Mouse (Mus musculus): Measurements from ENCODE around the gene F830045P16Rik. TPM values are rescaled to one million over a fixed set of nuclear protein-coding genes. Genes with fewer than 3 reads are reported as not detected.

Gene F830045P16Rik
- polyA plus RNA-seq, 1 experiment from 2014 or later: 0.39 TPM

DNA sequence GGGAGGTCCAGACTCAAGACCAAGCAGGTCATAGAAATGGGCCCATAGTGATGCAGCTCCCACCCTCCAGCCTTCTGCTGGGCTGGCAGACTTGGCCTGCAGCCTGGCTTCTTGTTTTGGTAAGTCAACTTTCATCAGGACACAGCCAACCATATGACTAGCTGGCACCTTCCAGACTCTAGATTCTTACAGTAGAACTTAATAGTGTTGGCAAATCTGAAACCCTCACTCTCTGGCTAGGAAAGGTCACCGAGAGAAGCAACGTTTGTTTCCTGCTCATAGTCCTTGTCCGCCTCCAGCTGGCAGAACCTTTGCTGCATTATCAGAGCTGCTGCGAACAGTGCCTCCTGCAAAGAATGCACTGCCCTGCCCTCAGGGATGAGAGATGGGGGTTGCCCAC is 1.5 kb upstream of the F830045P16Rik start:
- DNase-seq (ENCODE audit: low spot score) (no peak), ATAC-seq (ENCODE audit: low read depth) (no peak)
- 68% methylated on average over 4 of the region's 4 CpGs for WGBS
- Histone ChIP-seq H3K4me1 (ENCODE audit: control insufficient read depth, insufficient read depth, low read length) (no peaks in the 10 kb centered on the region), H3K27ac (replicated peaks; ENCODE audit: low read depth, low read length) (no peak overlapping the region), H3K4me3 (ENCODE audit: low read depth, low read length) (no peak overlapping the region), H3K36me3 (ENCODE audit: control insufficient read depth, insufficient read depth, low read length) (no peaks in the 10 kb centered on the region), H3K4me2 (ENCODE audit: low read depth, low read length) (no peak overlapping the region), H3K9ac (ENCODE audit: low read depth, low read length) (no peak overlapping the region), H3K9me3 (ENCODE audit: control insufficient read depth, low read length) (no peaks in the 10 kb centered on the region), H3K27me3 (replicated peaks; ENCODE audit: control insufficient read depth, insufficient read depth, low read length) (no peaks in the 10 kb centered on the region)

- no peak overlapping the region for H3K27ac ChIP-seq (replicated peaks; ENCODE audit: low read depth, low read length)
- H3K4me2 ChIP-seq (ENCODE audit: low read depth, low read length): no peak overlapping the region
- no peaks in the 10 kb centered on the region for H3K9me3 ChIP-seq (ENCODE audit: control insufficient read depth, low read length)
- 32% methylated on average over 7 of the region's 7 CpGs for WGBS
- no peak for DNase-seq (ENCODE audit: low spot score)
- no peak overlapping the region for H3K9ac ChIP-seq (ENCODE audit: low read depth, low read length)
- no peaks in the 10 kb centered on the region for H3K27me3 ChIP-seq (replicated peaks; ENCODE audit: control insufficient read depth, insufficient read depth, low read length)
- no peaks in the 10 kb centered on the region for H3K4me1 ChIP-seq (ENCODE audit: control insufficient read depth, insufficient read depth, low read length)
- no peaks in the 10 kb centered on the region for H3K36me3 ChIP-seq (ENCODE audit: control insufficient read depth, insufficient read depth, low read length)
- no peak overlapping the region for H3K4me3 ChIP-seq (ENCODE audit: low read depth, low read length)
- no peak for ATAC-seq (ENCODE audit: low read depth)
Observed at GRCm38 (mm10) chr2:129537360-129537759, 958 bp upstream of the F830045P16Rik start.

GRCm38 (mm10) chr2:129536926-129537325 is 524 bp upstream of the F830045P16Rik start:
- no peak for ATAC-seq (ENCODE audit: low read depth)
- DNase-seq (ENCODE audit: low spot score): no peak
- Histone ChIP-seq H3K27me3 (replicated peaks; ENCODE audit: control insufficient read depth, insufficient read depth, low read length) (no peaks in the 10 kb centered on the region), H3K4me2 (ENCODE audit: low read depth, low read length) (no peak overlapping the region), H3K9ac (ENCODE audit: low read depth, low read length) (no peak overlapping the region), H3K27ac (replicated peaks; ENCODE audit: low read depth, low read length) (no peak overlapping the region), H3K36me3 (ENCODE audit: control insufficient read depth, insufficient read depth, low read length) (no peaks in the 10 kb centered on the region), H3K4me3 (ENCODE audit: low read depth, low read length) (no peak overlapping the region), H3K4me1 (ENCODE audit: control insufficient read depth, insufficient read depth, low read length) (no peaks in the 10 kb centered on the region), H3K9me3 (ENCODE audit: control insufficient read depth, low read length) (no peaks in the 10 kb centered on the region)
- WGBS: 58% methylated on average over 1 of the region's 1 CpGs

DNA sequence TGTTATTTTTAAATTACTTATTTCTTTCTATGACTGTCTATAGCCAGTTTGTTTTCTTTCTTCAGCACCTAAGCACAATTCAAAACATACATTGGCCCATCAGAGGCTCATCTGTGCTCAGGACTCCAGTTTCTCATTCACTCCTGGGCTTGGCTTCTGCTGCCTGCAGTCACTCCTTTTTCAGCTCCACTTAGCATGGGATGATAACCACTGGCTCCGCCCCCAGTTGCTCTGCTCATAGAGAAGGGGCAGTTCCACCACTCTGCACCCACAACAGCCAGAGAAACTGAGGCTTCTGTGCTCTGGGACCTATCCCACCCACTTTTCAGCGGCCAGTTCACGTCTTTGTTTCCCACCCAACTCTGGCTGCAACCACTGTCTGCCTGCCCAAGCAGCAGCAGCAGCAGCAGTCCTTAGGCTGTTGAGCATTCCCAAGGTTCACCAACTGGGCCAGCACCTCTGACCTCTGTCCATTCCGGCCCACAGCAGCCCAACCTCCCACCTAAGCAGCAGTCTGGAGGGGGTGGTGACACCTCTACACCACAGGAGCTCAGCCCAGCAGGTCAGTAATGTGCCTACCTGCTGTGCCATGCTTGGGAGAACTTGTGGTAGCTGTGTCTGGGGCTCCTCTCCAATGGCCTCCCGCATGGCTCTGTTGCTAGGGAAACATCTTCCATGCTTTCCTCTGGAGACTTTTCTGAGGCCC is 1.4 kb downstream of the F830045P16Rik start:
- Histone ChIP-seq H3K9me3 (ENCODE audit: control insufficient read depth, low read length) (no peaks in the 10 kb centered on the region), H3K27ac (replicated peaks; ENCODE audit: low read depth, low read length) (no peak overlapping the region), H3K4me3 (ENCODE audit: low read depth, low read length) (no peak overlapping the region), H3K36me3 (ENCODE audit: control insufficient read depth, insufficient read depth, low read length) (no peaks in the 10 kb centered on the region), H3K4me2 (ENCODE audit: low read depth, low read length) (no peak overlapping the region), H3K4me1 (ENCODE audit: control insufficient read depth, insufficient read depth, low read length) (no peaks in the 10 kb centered on the region), H3K27me3 (replicated peaks; ENCODE audit: control insufficient read depth, insufficient read depth, low read length) (no peaks in the 10 kb centered on the region), H3K9ac (ENCODE audit: low read depth, low read length) (no peak overlapping the region)
- no peak for DNase-seq (ENCODE audit: low spot score)
- ATAC-seq (ENCODE audit: low read depth): no peak
- 45% methylated on average over 5 of the region's 5 CpGs for WGBS

DNA sequence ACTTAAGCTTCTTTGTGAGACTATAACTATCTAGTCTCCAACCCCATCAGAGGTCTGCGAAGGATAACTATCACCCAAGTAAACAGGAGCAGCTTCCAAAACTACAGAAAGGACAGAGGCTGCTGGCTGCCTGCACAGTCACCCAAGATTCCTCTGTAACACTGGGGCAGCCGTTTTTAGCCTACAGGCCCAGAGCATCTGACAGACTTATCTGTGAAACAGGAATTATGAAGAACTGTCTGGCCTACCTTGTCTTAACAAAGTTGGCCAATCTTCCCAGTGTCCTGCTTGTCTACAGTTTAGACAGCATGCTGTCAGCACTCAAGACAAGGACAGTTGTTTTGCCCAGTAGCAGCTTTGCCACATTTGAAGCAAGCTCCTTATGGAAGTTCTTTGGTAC is 4.5 kb downstream of the F830045P16Rik start:
- Histone ChIP-seq H3K4me3 (ENCODE audit: low read depth, low read length) (no peak overlapping the region), H3K36me3 (ENCODE audit: control insufficient read depth, insufficient read depth, low read length) (no peaks in the 10 kb centered on the region), H3K9me3 (ENCODE audit: control insufficient read depth, low read length) (no peaks in the 10 kb centered on the region), H3K27ac (replicated peaks; ENCODE audit: low read depth, low read length) (no peak overlapping the region), H3K9ac (ENCODE audit: low read depth, low read length) (no peak overlapping the region), H3K27me3 (replicated peaks; ENCODE audit: control insufficient read depth, insufficient read depth, low read length) (no peaks in the 10 kb centered on the region), H3K4me2 (ENCODE audit: low read depth, low read length) (no peak overlapping the region), H3K4me1 (ENCODE audit: control insufficient read depth, insufficient read depth, low read length) (no peaks in the 10 kb centered on the region)
- DNase-seq (ENCODE audit: low spot score): no peak
- no peak for ATAC-seq (ENCODE audit: low read depth)
- 64% methylated on average over 2 of the region's 2 CpGs for WGBS

- Histone ChIP-seq H3K27ac (replicated peaks; ENCODE audit: low read depth, low read length) (no peak overlapping the region), H3K9me3 (ENCODE audit: control insufficient read depth, low read length) (no peaks in the 10 kb centered on the region), H3K4me3 (ENCODE audit: low read depth, low read length) (no peak overlapping the region), H3K27me3 (replicated peaks; ENCODE audit: control insufficient read depth, insufficient read depth, low read length) (no peaks in the 10 kb centered on the region), H3K36me3 (ENCODE audit: control insufficient read depth, insufficient read depth, low read length) (no peaks in the 10 kb centered on the region), H3K4me2 (ENCODE audit: low read depth, low read length) (no peak overlapping the region), H3K4me1 (ENCODE audit: control insufficient read depth, insufficient read depth, low read length) (no peaks in the 10 kb centered on the region), H3K9ac (ENCODE audit: low read depth, low read length) (no peak overlapping the region)
- DNase-seq (ENCODE audit: low spot score) (no peak), ATAC-seq (ENCODE audit: low read depth) (no peak)
Observed at GRCm38 (mm10) chr2:129531102-129531501, 5.3 kb downstream of the F830045P16Rik start.

- no peak overlapping the region for H3K4me2 ChIP-seq (ENCODE audit: low read depth, low read length)
- H3K9me3 ChIP-seq (ENCODE audit: control insufficient read depth, low read length): no peaks in the 10 kb centered on the region
- no peaks in the 10 kb centered on the region for H3K27me3 ChIP-seq (replicated peaks; ENCODE audit: control insufficient read depth, insufficient read depth, low read length)
- no peak overlapping the region for H3K9ac ChIP-seq (ENCODE audit: low read depth, low read length)
- 20% methylated on average over 14 of the region's 14 CpGs for WGBS
- no peaks in the 10 kb centered on the region for H3K36me3 ChIP-seq (ENCODE audit: control insufficient read depth, insufficient read depth, low read length)
- no peaks in the 10 kb centered on the region for H3K4me1 ChIP-seq (ENCODE audit: control insufficient read depth, insufficient read depth, low read length)
- no peak overlapping the region for H3K27ac ChIP-seq (replicated peaks; ENCODE audit: low read depth, low read length)
- DNase-seq (ENCODE audit: low spot score) (no peak), ATAC-seq (ENCODE audit: low read depth) (peak; percentile 33; the same call in 1 of the 2 replicates)
- no peak overlapping the region for H3K4me3 ChIP-seq (ENCODE audit: low read depth, low read length)
Observed at GRCm38 (mm10) chr2:129529297-129530209, 6.8 kb downstream of the F830045P16Rik start.

DNA sequence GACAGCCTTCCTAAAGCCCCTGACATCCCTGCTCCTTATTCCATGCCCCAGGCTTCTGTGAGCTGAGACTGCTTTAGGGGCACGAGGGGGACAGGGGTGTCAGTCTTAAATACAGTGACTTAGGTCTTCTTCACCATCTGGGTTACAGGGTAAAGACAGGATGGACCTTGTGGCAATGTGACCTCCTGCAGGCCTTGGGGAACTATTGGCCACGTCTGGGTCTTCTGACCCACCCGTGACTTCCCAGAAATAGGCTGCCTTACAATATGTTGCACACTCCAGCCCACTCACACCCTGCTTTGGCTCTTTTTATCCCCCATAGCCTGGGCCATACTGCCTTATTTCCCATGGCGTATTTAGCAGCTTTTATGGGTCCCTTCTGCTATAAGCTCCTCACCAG is 8.5 kb downstream of the F830045P16Rik start:
- no peaks in the 10 kb centered on the region for H3K36me3 ChIP-seq (ENCODE audit: control insufficient read depth, insufficient read depth, low read length)
- no peak overlapping the region for H3K4me2 ChIP-seq (ENCODE audit: low read depth, low read length)
- H3K4me1 ChIP-seq (ENCODE audit: control insufficient read depth, insufficient read depth, low read length): no peaks in the 10 kb centered on the region
- no peak for ATAC-seq (ENCODE audit: low read depth)
- H3K4me3 ChIP-seq (ENCODE audit: low read depth, low read length): no peak overlapping the region
- 74% methylated on average over 4 of the region's 4 CpGs for WGBS
- H3K9ac ChIP-seq (ENCODE audit: low read depth, low read length): no peak overlapping the region
- H3K27me3 ChIP-seq (replicated peaks; ENCODE audit: control insufficient read depth, insufficient read depth, low read length): no peaks in the 10 kb centered on the region
- no peak for DNase-seq (ENCODE audit: low spot score)
- H3K9me3 ChIP-seq (ENCODE audit: control insufficient read depth, low read length): no peaks in the 10 kb centered on the region
- no peak overlapping the region for H3K27ac ChIP-seq (replicated peaks; ENCODE audit: low read depth, low read length)

All from embryonic facial prominence, embryonic 14.5 days (tissue).